Mouse (Mus musculus): ENCODE data around the gene Srrm3. TPM values are rescaled to one million over a fixed set of nuclear protein-coding genes. Genes with fewer than 3 reads are reported as not detected.

Gene Srrm3
- polyA plus RNA-seq, 1 experiment from 2014 or later, result 25.5 TPM

GRCm38 (mm10) chr5:135834769-135835491 lies 28.2 kb downstream of the Srrm3 start:
- peak; percentile 86 for ATAC-seq (ENCODE audit: insufficient read depth, low FRiP score, low TSS enrichment)
- Histone ChIP-seq H3K9ac (ENCODE audit: low read length) (peak overlapping the region; percentile 63), H3K27ac (ENCODE audit: low read depth, low read length) (peak overlapping the region; percentile 64)

GRCm38 (mm10) chr5:135835492-135835858 lies 28.8 kb downstream of the Srrm3 start:
- Histone ChIP-seq H3K4me2 (ENCODE audit: low read depth) (peak overlapping the region; percentile 85), H3K27me3 (ENCODE audit: control insufficient read depth, insufficient read depth, low read length) (no peaks in the 10 kb centered on the region), H3K9ac (ENCODE audit: low read length) (no peak overlapping the region), H3K27ac (ENCODE audit: low read depth, low read length) (no peak overlapping the region; the same call in 1 of the 2 replicates), H3K36me3 (ENCODE audit: control insufficient read depth, insufficient read depth, low read length) (no peaks in the 10 kb centered on the region), H3K4me1 (ENCODE audit: control insufficient read depth, insufficient read depth, low read length) (peaks cover 2% of the 10 kb centered on the region; the same call in 1 of the 2 replicates), H3K4me3 (ENCODE audit: low read depth, low read length) (peak overlapping the region; percentile 45), H3K9me3 (ENCODE audit: control insufficient read depth, low read length) (no peaks in the 10 kb centered on the region)
- under 1% methylated on average over 12 of the region's 12 CpGs for WGBS
- DNase-seq (ENCODE audit: low spot score) (no peak), ATAC-seq (ENCODE audit: insufficient read depth, low FRiP score, low TSS enrichment) (no peak)

More at GRCm38 (mm10) chr5:135834769-135835491, 28.2 kb downstream of the Srrm3 start:
- Histone ChIP-seq H3K4me3 (ENCODE audit: low read depth, low read length) (peak overlapping the region; percentile 45), H3K36me3 (ENCODE audit: control insufficient read depth, insufficient read depth, low read length) (no peaks in the 10 kb centered on the region), H3K4me2 (ENCODE audit: low read depth) (peak overlapping the region; percentile 85), H3K9me3 (ENCODE audit: control insufficient read depth, low read length) (no peaks in the 10 kb centered on the region), H3K4me1 (ENCODE audit: control insufficient read depth, insufficient read depth, low read length) (peaks cover 2% of the 10 kb centered on the region; the same call in 1 of the 2 replicates), H3K27me3 (ENCODE audit: control insufficient read depth, insufficient read depth, low read length) (no peaks in the 10 kb centered on the region)
- DNase-seq (ENCODE audit: low spot score), result peak; percentile 90
- WGBS, result under 1% methylated on average over 47 of the region's 47 CpGs

- no peak for DNase-seq (ENCODE audit: low spot score)
- H3K27me3 ChIP-seq (ENCODE audit: control insufficient read depth, insufficient read depth, low read length), result no peaks in the 10 kb centered on the region
- 19% methylated on average over 12 of the region's 12 CpGs for WGBS
- ATAC-seq (ENCODE audit: insufficient read depth, low FRiP score, low TSS enrichment), result no peak
- peak overlapping the region; percentile 85 for H3K4me2 ChIP-seq (ENCODE audit: low read depth)
- no peaks in the 10 kb centered on the region for H3K9me3 ChIP-seq (ENCODE audit: control insufficient read depth, low read length)
- H3K4me3 ChIP-seq (ENCODE audit: low read depth, low read length), result no peak overlapping the region
- no peaks in the 10 kb centered on the region for H3K36me3 ChIP-seq (ENCODE audit: control insufficient read depth, insufficient read depth, low read length)
- H3K27ac ChIP-seq (ENCODE audit: low read depth, low read length), result no peak overlapping the region
- peaks cover 2% of the 10 kb centered on the region; the same call in 1 of the 2 replicates for H3K4me1 ChIP-seq (ENCODE audit: control insufficient read depth, insufficient read depth, low read length)
- H3K9ac ChIP-seq (ENCODE audit: low read length), result no peak overlapping the region
Measured at GRCm38 (mm10) chr5:135835981-135836380, 29.3 kb downstream of the Srrm3 start.

- Histone ChIP-seq H3K27me3 (ENCODE audit: control insufficient read depth, insufficient read depth, low read length) (no peaks in the 10 kb centered on the region), H3K9me3 (ENCODE audit: control insufficient read depth, low read length) (no peaks in the 10 kb centered on the region), H3K4me2 (ENCODE audit: low read depth) (no peak overlapping the region), H3K36me3 (ENCODE audit: control insufficient read depth, insufficient read depth, low read length) (no peaks in the 10 kb centered on the region), H3K4me3 (ENCODE audit: low read depth, low read length) (no peak overlapping the region), H3K9ac (ENCODE audit: low read length) (no peak overlapping the region), H3K27ac (ENCODE audit: low read depth, low read length) (no peak overlapping the region), H3K4me1 (ENCODE audit: control insufficient read depth, insufficient read depth, low read length) (no peaks in the 10 kb centered on the region)
- ATAC-seq (ENCODE audit: insufficient read depth, low FRiP score, low TSS enrichment), result no peak
- WGBS, result 84% methylated on average over 6 of the region's 6 CpGs
- DNase-seq (ENCODE audit: low spot score), result no peak
Measured at GRCm38 (mm10) chr5:135841651-135842050, 35.0 kb downstream of the Srrm3 start.

GRCm38 (mm10) chr5:135843418-135843817 lies 36.7 kb downstream of the Srrm3 start:
- 29% methylated on average over 5 of the region's 5 CpGs for whole genome bisulfite sequencing
- no peaks in the 10 kb centered on the region for H3K27me3 ChIP-seq (ENCODE audit: control insufficient read depth, insufficient read depth, low read length)
- no peaks in the 10 kb centered on the region for H3K36me3 ChIP-seq (ENCODE audit: control insufficient read depth, insufficient read depth, low read length)
- no peak overlapping the region for H3K4me2 ChIP-seq (ENCODE audit: low read depth)
- no peaks in the 10 kb centered on the region for H3K4me1 ChIP-seq (ENCODE audit: control insufficient read depth, insufficient read depth, low read length)
- H3K4me3 ChIP-seq (ENCODE audit: low read depth, low read length), result no peak overlapping the region
- H3K9me3 ChIP-seq (ENCODE audit: control insufficient read depth, low read length), result no peaks in the 10 kb centered on the region
- DNase-seq (ENCODE audit: low spot score), result peak; percentile 53
- H3K27ac ChIP-seq (ENCODE audit: low read depth, low read length), result no peak overlapping the region
- ATAC-seq (ENCODE audit: insufficient read depth, low FRiP score, low TSS enrichment), result no peak
- no peak overlapping the region for H3K9ac ChIP-seq (ENCODE audit: low read length)

GRCm38 (mm10) chr5:135845676-135846320 lies 39.1 kb downstream of the Srrm3 start:
- Histone ChIP-seq H3K4me2 (ENCODE audit: low read depth) (no peak overlapping the region), H3K9ac (ENCODE audit: low read length) (no peak overlapping the region), H3K4me1 (ENCODE audit: control insufficient read depth, insufficient read depth, low read length) (peaks cover 8% of the 10 kb centered on the region; the same call in 1 of the 2 replicates), H3K27ac (ENCODE audit: low read depth, low read length) (no peak overlapping the region), H3K4me3 (ENCODE audit: low read depth, low read length) (no peak overlapping the region), H3K9me3 (ENCODE audit: control insufficient read depth, low read length) (no peaks in the 10 kb centered on the region), H3K36me3 (ENCODE audit: control insufficient read depth, insufficient read depth, low read length) (no peaks in the 10 kb centered on the region), H3K27me3 (ENCODE audit: control insufficient read depth, insufficient read depth, low read length) (no peaks in the 10 kb centered on the region)
- no peak for DNase-seq (ENCODE audit: low spot score)
- no peak for ATAC-seq (ENCODE audit: insufficient read depth, low FRiP score, low TSS enrichment)
- 84% methylated on average over 13 of the region's 13 CpGs for WGBS

- H3K36me3 ChIP-seq (ENCODE audit: control insufficient read depth, insufficient read depth, low read length), result no peaks in the 10 kb centered on the region
- 72% methylated on average over 4 of the region's 4 CpGs for WGBS
Measured at GRCm38 (mm10) chr5:135847460-135847859, 40.8 kb downstream of the Srrm3 start.

GRCm38 (mm10) chr5:135847881-135848280 lies 41.2 kb downstream of the Srrm3 start:
- Histone ChIP-seq H3K4me3 (ENCODE audit: low read depth, low read length) (no peak overlapping the region), H3K27ac (ENCODE audit: low read depth, low read length) (no peak overlapping the region), H3K36me3 (ENCODE audit: control insufficient read depth, insufficient read depth, low read length) (no peaks in the 10 kb centered on the region), H3K4me2 (ENCODE audit: low read depth) (no peak overlapping the region), H3K27me3 (ENCODE audit: control insufficient read depth, insufficient read depth, low read length) (no peaks in the 10 kb centered on the region), H3K9ac (ENCODE audit: low read length) (no peak overlapping the region), H3K4me1 (ENCODE audit: control insufficient read depth, insufficient read depth, low read length) (peaks cover 17% of the 10 kb centered on the region; the same call in 1 of the 2 replicates), H3K9me3 (ENCODE audit: control insufficient read depth, low read length) (no peaks in the 10 kb centered on the region)
- DNase-seq (ENCODE audit: low spot score), result no peak
- WGBS, result 87% methylated on average over 3 of the region's 3 CpGs
- ATAC-seq (ENCODE audit: insufficient read depth, low FRiP score, low TSS enrichment), result no peak

More at GRCm38 (mm10) chr5:135847460-135847859, 40.8 kb downstream of the Srrm3 start:
- H3K27me3 ChIP-seq (ENCODE audit: control insufficient read depth, insufficient read depth, low read length), result no peaks in the 10 kb centered on the region
- no peak overlapping the region for H3K4me3 ChIP-seq (ENCODE audit: low read depth, low read length)
- H3K9ac ChIP-seq (ENCODE audit: low read length), result no peak overlapping the region
- no peaks in the 10 kb centered on the region for H3K9me3 ChIP-seq (ENCODE audit: control insufficient read depth, low read length)
- ATAC-seq (ENCODE audit: insufficient read depth, low FRiP score, low TSS enrichment) (no peak), DNase-seq (ENCODE audit: low spot score) (no peak)
- peaks cover 14% of the 10 kb centered on the region; the same call in 1 of the 2 replicates for H3K4me1 ChIP-seq (ENCODE audit: control insufficient read depth, insufficient read depth, low read length)
- H3K4me2 ChIP-seq (ENCODE audit: low read depth), result no peak overlapping the region
- no peak overlapping the region for H3K27ac ChIP-seq (ENCODE audit: low read depth, low read length)
